Mouse (Mus musculus) frontal cortex, postnatal 14 days (tissue): Measurements from ENCODE around the gene Iqcn.

Source experiments
- DNase-seq, 2 experiments: peaks; one replicate each; pipeline ENCODE4 v3.0.0; 2022; ENCODE audit warnings: low spot score in 2 of 2

Gene Iqcn

DNA sequence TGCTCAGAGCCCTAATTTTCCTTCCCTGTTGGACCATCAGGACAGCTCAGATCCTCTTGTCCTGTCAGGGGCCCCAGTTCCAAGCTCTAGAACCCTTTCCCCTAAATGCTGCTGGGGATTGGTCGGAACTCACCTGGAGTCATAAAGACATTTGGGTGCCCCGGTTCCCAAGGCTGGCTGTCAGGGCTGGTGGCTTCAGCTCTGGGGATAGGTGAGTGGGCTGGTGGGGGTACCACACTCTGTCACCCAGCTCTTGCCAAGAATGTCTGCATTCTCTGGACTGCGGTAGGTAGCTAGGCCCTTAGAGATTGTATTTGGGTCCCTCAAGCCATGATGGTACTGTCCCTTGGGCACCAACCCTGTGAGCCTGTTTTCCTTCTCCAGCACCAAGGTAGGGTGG is at the start of gene Iqcn:
Gene Iqcn, plus strand, starts transcription at position 171 of the 400 bp plus-strand sequence.
- DNase-seq: no peak

DNA sequence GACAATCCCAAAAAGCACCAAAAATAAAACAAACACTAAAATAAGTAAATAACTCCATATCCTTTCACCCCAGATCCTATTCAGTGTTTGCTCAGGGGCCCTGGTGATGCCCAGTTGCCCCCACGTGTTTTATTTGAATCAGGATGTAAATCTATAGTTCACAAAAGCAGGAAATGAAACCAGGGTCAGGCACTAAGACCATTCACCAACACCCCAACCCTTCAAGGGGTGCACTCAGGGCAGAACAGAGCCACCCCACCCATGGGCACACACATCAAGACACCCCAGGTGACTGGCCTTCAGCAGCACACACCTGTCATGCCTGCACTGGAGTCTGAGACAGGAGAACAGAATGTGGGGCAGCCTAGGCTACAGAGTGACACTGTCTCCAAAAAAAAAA is 49.1 kb upstream of the Iqcn start:
- no peak for DNase-seq

- no peak for DNase-seq
Measured at GRCm38 (mm10) chr8:70655469-70655868, 47.8 kb upstream of the Iqcn start.

DNA sequence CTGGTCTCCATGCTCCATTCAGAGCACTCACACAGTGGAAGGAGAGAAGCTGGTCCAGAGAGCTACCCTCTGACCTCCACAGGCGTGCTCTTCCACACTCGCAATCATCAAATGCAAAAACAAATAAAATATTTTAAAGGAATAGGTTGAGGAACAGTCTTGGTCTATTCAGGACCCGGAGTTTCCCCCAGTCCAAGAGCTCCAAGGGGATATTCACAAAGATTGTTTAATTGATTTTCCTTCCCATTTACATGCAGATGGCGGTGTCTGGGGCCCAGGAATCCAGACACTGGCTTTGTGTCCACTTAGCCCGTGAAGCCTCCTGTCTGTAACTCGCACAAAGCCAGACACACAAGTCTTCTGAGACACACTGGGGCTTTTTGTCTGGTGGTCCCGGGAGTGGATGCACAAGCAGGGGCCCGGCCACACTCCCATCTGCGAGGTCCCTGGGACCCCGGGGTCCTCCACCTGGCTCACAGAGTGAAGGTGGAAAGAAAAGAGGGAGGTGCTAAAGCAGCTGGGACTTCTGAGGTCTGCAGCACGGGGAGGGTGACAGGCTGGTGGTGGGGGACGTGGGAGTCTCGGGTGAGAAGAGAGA is 47.0 kb upstream of the Iqcn start:
- no peak for DNase-seq

DNA sequence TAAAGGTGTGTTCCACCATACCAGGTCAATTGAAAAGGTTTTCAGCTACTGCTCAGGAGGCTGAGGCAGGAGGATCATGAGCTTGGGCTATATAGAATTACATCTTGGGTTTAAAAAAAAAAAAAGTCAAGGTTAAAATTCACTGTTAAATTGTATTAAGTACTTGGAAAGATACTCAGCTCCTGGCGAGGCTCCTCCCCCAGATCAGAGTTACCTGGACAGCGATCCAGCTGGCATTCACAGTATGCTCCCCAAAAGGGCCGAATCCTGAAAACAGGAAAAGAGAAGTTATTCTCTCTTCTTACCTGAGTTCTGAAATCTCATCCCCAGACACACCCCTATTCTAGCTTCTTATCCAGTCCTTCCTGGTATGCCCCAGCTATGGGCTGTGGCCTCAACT is 46.0 kb upstream of the Iqcn start:
- no peak for DNase-seq

- no peak for DNase-seq
Measured at GRCm38 (mm10) chr8:70657739-70658138, 45.5 kb upstream of the Iqcn start.

DNA sequence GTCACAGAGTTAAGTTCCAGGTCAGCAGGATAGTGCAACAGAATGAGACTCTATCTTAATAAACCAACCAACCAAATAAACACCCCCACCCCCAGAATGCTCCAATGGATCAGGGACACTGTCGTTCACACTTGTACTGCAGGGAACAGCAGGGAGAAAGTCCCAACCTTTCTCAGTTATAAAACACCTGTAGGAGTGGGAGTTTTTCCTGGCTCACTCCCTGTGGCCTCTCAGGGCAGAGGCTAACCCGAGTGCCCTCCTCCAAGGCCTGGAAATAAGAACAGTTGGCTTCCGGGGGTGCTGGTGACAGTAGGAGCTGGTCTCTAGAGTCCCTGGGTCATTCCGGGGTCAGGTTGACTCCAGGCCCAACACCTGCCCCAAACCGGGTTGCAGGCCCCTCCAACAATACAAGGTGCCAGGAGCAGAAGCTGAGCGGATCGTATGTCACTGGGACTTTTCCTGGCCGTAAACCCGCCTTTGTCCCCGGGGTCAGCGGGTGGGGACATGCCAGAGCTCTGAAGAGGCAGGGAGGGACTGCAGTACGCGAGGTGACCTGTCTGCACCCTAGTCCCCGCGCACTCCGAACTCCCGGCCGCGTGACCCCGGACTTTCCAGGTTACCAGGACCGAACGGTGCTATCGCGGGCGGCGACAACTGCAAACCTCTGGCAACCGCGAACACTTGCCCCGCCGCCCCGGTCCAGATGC is 44.2 kb upstream of the Iqcn start:
- no peak for DNase-seq

- peak; percentile 69 to 73 for DNase-seq
Measured at GRCm38 (mm10) chr8:70659604-70660272, 43.5 kb upstream of the Iqcn start.

DNA sequence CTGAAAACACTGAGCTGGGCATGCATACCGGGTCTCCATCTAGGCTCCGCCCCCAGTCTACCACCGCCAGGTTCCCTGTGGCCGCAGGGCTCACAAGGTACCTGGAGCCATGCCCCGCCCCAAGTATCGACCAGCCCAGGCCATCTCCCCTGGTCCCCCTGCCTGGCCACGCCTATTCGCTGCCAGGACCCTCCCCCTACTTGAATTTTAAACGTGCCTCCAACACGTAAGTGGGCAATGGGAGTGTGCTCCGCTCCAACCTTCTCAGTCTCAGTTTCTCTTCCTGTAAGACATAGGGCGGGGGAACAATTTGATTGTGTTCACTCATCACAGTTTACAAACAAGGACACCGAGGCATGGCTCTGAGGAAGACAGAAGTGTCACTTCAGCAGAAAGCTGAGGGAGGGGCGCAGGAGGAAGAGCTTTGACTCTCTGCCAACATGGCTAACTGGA is 43.0 kb upstream of the Iqcn start, which contains the start of gene Pgpep1:
Gene Pgpep1, minus strand, starts transcription at position 116 of the 453 bp plus-strand sequence.
- DNase-seq: no peak

DNA sequence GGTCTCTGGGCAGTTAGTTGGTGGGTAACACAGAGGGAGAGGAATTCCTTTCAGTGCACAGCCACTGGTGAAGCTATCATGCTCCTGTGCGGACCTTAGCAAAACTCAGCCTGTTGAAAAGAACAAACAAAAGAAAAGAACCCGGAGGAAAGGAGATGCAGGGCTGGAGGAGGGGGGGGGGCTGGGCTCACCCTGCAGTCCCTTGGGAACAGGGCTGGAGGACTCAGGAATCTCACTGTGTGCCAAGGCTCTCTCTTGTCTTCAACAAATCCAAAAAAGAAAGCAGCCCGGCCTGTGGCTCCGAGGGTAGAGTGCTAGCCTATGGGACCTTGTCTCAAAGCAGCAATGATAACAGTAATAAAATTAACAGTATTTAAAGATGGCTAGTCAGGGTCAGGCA is 39.6 kb upstream of the Iqcn start:
- no peak for DNase-seq

- DNase-seq: no peak
Measured at GRCm38 (mm10) chr8:70664631-70665030, 38.6 kb upstream of the Iqcn start.

- DNase-seq: no peak
Measured at GRCm38 (mm10) chr8:70665599-70665998, 37.7 kb upstream of the Iqcn start.

- no peak for DNase-seq
Measured at GRCm38 (mm10) chr8:70667071-70667470, 36.2 kb upstream of the Iqcn start.

DNA sequence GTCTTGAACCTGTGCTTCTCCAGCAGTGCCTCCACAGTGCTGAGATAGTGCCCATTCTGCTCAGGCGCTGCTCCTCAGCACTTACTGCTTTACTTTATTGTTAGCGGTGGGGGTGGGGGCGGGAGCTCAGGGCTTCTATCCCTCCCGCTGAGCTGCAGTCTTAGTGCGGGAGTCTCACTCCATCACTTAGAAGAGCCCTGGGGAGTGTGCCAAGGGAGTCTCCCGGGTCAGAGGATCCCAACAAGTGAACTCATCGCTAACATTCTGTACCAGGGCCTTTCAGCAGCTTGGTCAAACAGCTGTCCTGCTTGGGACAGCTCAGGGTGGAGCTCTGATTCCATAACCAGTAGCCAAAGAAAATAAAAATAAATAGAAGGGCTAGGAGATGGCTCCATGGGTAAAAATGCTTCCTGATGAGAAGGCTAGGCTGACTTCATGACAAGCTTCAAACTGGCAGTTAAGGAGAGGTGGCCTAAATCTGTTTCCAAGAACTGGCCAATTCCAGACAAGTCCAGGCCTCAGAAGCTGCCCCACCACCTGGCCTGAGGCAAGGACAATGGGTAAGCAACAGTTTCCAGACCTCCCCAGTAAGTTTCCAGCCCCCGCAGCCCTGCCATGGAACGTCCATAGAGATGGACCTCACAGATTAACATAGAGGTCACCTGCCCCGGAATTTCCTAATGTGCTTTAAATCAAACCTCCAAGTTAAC is 31.5 kb upstream of the Iqcn start:
- no peak for DNase-seq

GRCm38 (mm10) chr8:70672325-70673078 is 30.8 kb upstream of the Iqcn start:
- no peak for DNase-seq

- peak; percentile 97 to 99 for DNase-seq
Measured at GRCm38 (mm10) chr8:70673079-70673856, 30.0 kb upstream of the Iqcn start, which contains the start of gene Lsm4. Lsm4 (plus strand) TSS chr8:70673248.

- DNase-seq: no peak
Measured at GRCm38 (mm10) chr8:70674109-70674508, 29.1 kb upstream of the Iqcn start.

- DNase-seq: no peak
Measured at GRCm38 (mm10) chr8:70674716-70675115, 28.5 kb upstream of the Iqcn start.

DNA sequence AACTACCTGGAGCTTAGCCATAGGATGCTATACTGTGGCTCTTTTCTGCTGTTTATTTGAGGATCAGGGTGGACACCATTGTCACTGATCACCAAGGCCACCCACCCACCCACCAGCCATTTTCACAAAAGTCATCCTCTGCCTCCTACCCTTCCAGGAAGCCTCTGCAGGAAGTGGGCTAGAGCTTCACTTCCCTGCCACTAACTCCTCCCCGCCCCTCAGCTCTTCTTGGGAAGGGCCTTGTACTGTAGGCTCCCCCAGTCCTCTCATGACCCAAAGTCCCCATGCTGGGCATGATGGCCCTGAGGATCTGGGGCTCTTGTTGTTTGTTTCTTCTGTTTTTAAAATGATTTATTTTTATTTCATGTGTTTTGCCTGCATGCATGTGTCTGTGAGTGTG is 27.9 kb upstream of the Iqcn start:
- no peak for DNase-seq

DNA sequence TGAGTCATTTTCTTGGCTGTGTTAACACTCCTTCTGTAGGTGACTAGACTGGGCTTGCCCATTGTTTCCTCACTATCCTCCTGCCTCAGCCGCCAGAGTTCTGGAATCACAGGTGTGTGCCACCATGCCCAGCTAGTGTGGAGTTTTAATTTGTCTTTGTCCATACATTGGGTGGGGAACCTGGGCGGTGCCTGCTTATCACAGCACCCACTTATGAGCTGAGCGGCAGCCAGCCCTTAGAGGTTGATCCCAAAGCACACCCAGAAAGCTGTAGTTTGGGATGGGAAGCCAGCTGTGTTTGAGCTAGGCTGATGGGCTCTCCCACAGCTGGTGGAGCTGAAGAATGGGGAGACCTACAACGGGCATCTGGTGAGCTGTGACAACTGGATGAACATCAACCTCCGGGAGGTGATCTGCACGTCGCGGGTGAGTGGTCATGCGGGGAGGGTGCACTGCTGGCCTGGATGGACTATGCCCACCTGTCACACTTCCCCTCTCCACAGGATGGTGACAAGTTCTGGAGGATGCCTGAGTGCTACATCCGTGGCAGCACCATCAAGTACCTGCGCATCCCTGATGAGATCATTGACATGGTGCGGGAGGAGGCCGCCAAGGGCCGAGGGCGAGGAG is 25.7 kb upstream of the Iqcn start:
- DNase-seq: no peak
